Mouse (Mus musculus) heart, adult 2 months (tissue): ENCODE results near the gene Tspo2.

Source experiments
- CTCF ChIP-seq: fragments of 200-600 bp; IDR thresholded peaks from 2 replicates; pipeline ENCODE4 v1.8.1; 2022; ENCODE audit warnings: antibody characterized with exemption, mild to moderate bottlenecking, moderate library complexity
- POLR2A ChIP-seq: fragments of 200-500 bp; IDR thresholded peaks from 2 replicates; pipeline ENCODE4 v1.6.1; 2011; ENCODE audit warnings: mild to moderate bottlenecking, low read depth, low read length, control low read depth; ENCODE audit not compliant: insufficient read depth

DNA sequence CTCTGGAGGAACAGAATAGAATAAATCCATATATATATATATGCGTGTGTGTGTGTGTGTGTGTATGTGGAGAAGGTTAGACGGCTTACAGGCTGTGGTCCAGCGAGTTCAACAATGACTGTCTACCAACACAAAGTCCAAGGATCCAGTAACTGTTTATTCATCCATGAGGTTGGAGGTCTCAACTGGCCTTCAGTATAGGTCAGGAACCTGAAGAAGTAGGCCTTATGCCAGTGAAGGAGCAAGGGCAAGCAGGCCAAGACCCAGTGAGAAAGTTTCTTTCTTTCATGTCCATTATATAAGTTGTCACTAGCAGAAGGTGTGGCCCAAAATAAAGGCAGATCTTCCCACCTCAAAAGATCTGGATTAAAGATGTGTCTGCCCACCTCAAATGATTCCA, 48.6 kb downstream of the Tspo2 start:
- no peak for TF ChIP-seq CTCF
- no peak for TF ChIP-seq POLR2A
